Mouse (Mus musculus) hindbrain, embryonic 12.5 days (tissue): ENCODE results near the gene Mov10l1. TPM values are rescaled to one million over a fixed set of nuclear protein-coding genes. Genes with fewer than 3 reads are reported as not detected.

Source experiments
- ATAC-seq: fragments of 200-750 bp; cut with Nextera tagmentation; 2 replicates; pipeline ENCODE4 v1.8.0; 2017; ENCODE audit warnings: moderate TSS enrichment; ENCODE audit not compliant: low FRiP score
- H3K27ac ChIP-seq: fragments of 300-500 bp; sonication (generic); 2 replicates; pipeline ENCODE4 v1.5.1; 2016; ENCODE audit warnings: mild to moderate bottlenecking
- H3K27me3 ChIP-seq: fragments of 300-500 bp; sonication (generic); 2 replicates; pipeline ENCODE4 v1.6.1; 2016; ENCODE audit warnings: mild to moderate bottlenecking
- H3K36me3 ChIP-seq: fragments of 300-500 bp; sonication (generic); 2 replicates; pipeline ENCODE4 v1.6.1; 2016; ENCODE audit warnings: mild to moderate bottlenecking
- H3K4me1 ChIP-seq: fragments of 300-500 bp; sonication (generic); 2 replicates; pipeline ENCODE4 v1.6.1; 2016
- H3K4me2 ChIP-seq: fragments of 300-500 bp; sonication (generic); replicated peaks from 2 replicates; pipeline ENCODE4 v1.6.1; 2016; ENCODE audit warnings: mild to moderate bottlenecking
- H3K4me3 ChIP-seq: fragments of 300-500 bp; sonication (generic); 2 replicates; pipeline ENCODE4 v1.5.1; 2016; ENCODE audit warnings: mild to moderate bottlenecking
- H3K9ac ChIP-seq: fragments of 300-500 bp; sonication (generic); 2 replicates; pipeline ENCODE4 v1.6.1; 2016; ENCODE audit warnings: mild to moderate bottlenecking, moderate library complexity
- H3K9me3 ChIP-seq: fragments of 300-500 bp; sonication (generic); replicated peaks from 2 replicates; pipeline ENCODE4 v1.6.1; 2016; ENCODE audit warnings: mild to moderate bottlenecking
- WGBS: fragments of 180-500 bp; shearing (Covaris S2); methylation state at CpG from one replicate; pipeline ENCODE4 v1.1.7; 2016; 5-methylcytosine and 5-hydroxymethylcytosine counted together
- polyA plus RNA-seq: library from polyadenylated mRNA; unstranded; fragments of >200 nt; fragmentation: Nextera tagmentation; extraction: Ambion mirVana; gene quantifications from 2 replicates; pipeline ENCODE4 v1.2.1, GENCODE M21; 2016

The Mov10l1 gene
- polyA plus RNA-seq, 1 experiment from 2014 or later, result not detected

GRCm38 (mm10) chr15:89084826-89085225 lies 102.1 kb downstream of the Mov10l1 start:
- no peak for ATAC-seq
- WGBS, result 96% methylated on average over 2 of the region's 2 CpGs
- no peak overlapping the region for H3K27ac ChIP-seq
- H3K27me3 ChIP-seq, result no peaks in the 10 kb centered on the region
- H3K4me1 ChIP-seq, result peaks cover 10% of the 10 kb centered on the region
- no peak overlapping the region for H3K4me3 ChIP-seq
- no peak overlapping the region for H3K9ac ChIP-seq
- no peaks in the 10 kb centered on the region for H3K9me3 ChIP-seq
- H3K4me2 ChIP-seq, result no peak overlapping the region
- H3K36me3 ChIP-seq, result peaks cover 72% of the 10 kb centered on the region

- Histone ChIP-seq H3K4me1 (peaks cover 20% of the 10 kb centered on the region), H3K27ac (peak within 1 kb of the TSS; percentile 84), H3K27me3 (no peaks in the 10 kb centered on the region), H3K36me3 (peaks cover 49% of the 10 kb centered on the region), H3K4me3 (peak within 1 kb of the TSS; percentile 95), H3K9me3 (no peaks in the 10 kb centered on the region), H3K4me2 (peak within 1 kb of the TSS; percentile 99), H3K9ac (peak within 1 kb of the TSS; percentile 95)
- ATAC-seq, result peak; percentile 95
- WGBS, result 2% methylated on average over 38 of the region's 38 CpGs
These were observed 106.0 kb downstream of the Mov10l1 start, which contains the start of gene Selenoo for GRCm38 (mm10) chr15:89088607-89089247. Selenoo (plus strand) TSS chr15:89089084.

GRCm38 (mm10) chr15:89089248-89090051 lies 106.7 kb downstream of the Mov10l1 start:
- ATAC-seq, result peak; percentile 53
- peak overlapping the region; percentile 95 for H3K9ac ChIP-seq
- peak overlapping the region; percentile 95 for H3K4me3 ChIP-seq
- H3K4me2 ChIP-seq, result peak overlapping the region; percentile 99
- WGBS, result 4% methylated on average over 67 of the region's 68 CpGs
- H3K9me3 ChIP-seq, result no peaks in the 10 kb centered on the region
- H3K4me1 ChIP-seq, result peaks cover 20% of the 10 kb centered on the region
- no peaks in the 10 kb centered on the region for H3K27me3 ChIP-seq
- H3K27ac ChIP-seq, result peak overlapping the region; percentile 84
- H3K36me3 ChIP-seq, result peaks cover 49% of the 10 kb centered on the region

- H3K36me3 ChIP-seq, result peaks cover 49% of the 10 kb centered on the region
- no peak for ATAC-seq
- no peak overlapping the region for H3K27ac ChIP-seq
- H3K4me2 ChIP-seq, result no peak overlapping the region
- H3K4me1 ChIP-seq, result peaks cover 20% of the 10 kb centered on the region
- no peak overlapping the region for H3K9ac ChIP-seq
- WGBS, result 92% methylated on average over 4 of the region's 4 CpGs
- no peaks in the 10 kb centered on the region for H3K9me3 ChIP-seq
- H3K4me3 ChIP-seq, result no peak overlapping the region
- no peaks in the 10 kb centered on the region for H3K27me3 ChIP-seq
These were observed 108.0 kb downstream of the Mov10l1 start for GRCm38 (mm10) chr15:89090662-89091061.

- WGBS, result 80% methylated on average over 5 of the region's 5 CpGs
- H3K27me3 ChIP-seq, result no peaks in the 10 kb centered on the region
- no peak overlapping the region for H3K4me2 ChIP-seq
- H3K4me1 ChIP-seq, result peaks cover 20% of the 10 kb centered on the region
- no peak overlapping the region for H3K27ac ChIP-seq
- H3K9me3 ChIP-seq, result no peaks in the 10 kb centered on the region
- no peak overlapping the region for H3K4me3 ChIP-seq
- ATAC-seq, result no peak
- H3K9ac ChIP-seq, result no peak overlapping the region
- peaks cover 49% of the 10 kb centered on the region for H3K36me3 ChIP-seq
These were observed 109.5 kb downstream of the Mov10l1 start for GRCm38 (mm10) chr15:89092181-89092580.

GRCm38 (mm10) chr15:89097450-89097849 lies 114.7 kb downstream of the Mov10l1 start:
- H3K27me3 ChIP-seq, result no peaks in the 10 kb centered on the region
- no peak for ATAC-seq
- 92% methylated on average over 5 of the region's 5 CpGs for WGBS
- H3K9ac ChIP-seq, result no peak overlapping the region
- no peak overlapping the region for H3K27ac ChIP-seq
- no peaks in the 10 kb centered on the region for H3K9me3 ChIP-seq
- H3K36me3 ChIP-seq, result peaks cover 99% of the 10 kb centered on the region
- no peak overlapping the region for H3K4me3 ChIP-seq
- no peak overlapping the region for H3K4me2 ChIP-seq
- no peaks in the 10 kb centered on the region for H3K4me1 ChIP-seq

- ATAC-seq, result no peak
- H3K9ac ChIP-seq, result no peak overlapping the region
- no peak overlapping the region for H3K27ac ChIP-seq
- no peaks in the 10 kb centered on the region for H3K9me3 ChIP-seq
- 92% methylated on average over 7 of the region's 7 CpGs for WGBS
- H3K4me2 ChIP-seq, result no peak overlapping the region
- no peak overlapping the region for H3K4me3 ChIP-seq
- H3K36me3 ChIP-seq, result peaks cover 99% of the 10 kb centered on the region
- no peaks in the 10 kb centered on the region for H3K4me1 ChIP-seq
- H3K27me3 ChIP-seq, result no peaks in the 10 kb centered on the region
These were observed 115.9 kb downstream of the Mov10l1 start for GRCm38 (mm10) chr15:89098616-89099015.

GRCm38 (mm10) chr15:89100823-89101222 lies 118.1 kb downstream of the Mov10l1 start:
- H3K4me3 ChIP-seq, result no peak overlapping the region
- no peaks in the 10 kb centered on the region for H3K4me1 ChIP-seq
- H3K27ac ChIP-seq, result no peak overlapping the region
- H3K9ac ChIP-seq, result no peak overlapping the region
- H3K27me3 ChIP-seq, result no peaks in the 10 kb centered on the region
- 94% methylated on average over 12 of the region's 12 CpGs for WGBS
- ATAC-seq, result peak; percentile 38; the same call in 1 of the 2 replicates
- H3K36me3 ChIP-seq, result peaks cover 99% of the 10 kb centered on the region
- H3K9me3 ChIP-seq, result no peaks in the 10 kb centered on the region
- H3K4me2 ChIP-seq, result no peak overlapping the region

GRCm38 (mm10) chr15:89102646-89103045 lies 119.9 kb downstream of the Mov10l1 start:
- 58% methylated on average over 5 of the region's 5 CpGs for WGBS
- Histone ChIP-seq H3K36me3 (peaks cover 99% of the 10 kb centered on the region), H3K4me3 (no peak overlapping the region), H3K27ac (no peak overlapping the region), H3K27me3 (no peaks in the 10 kb centered on the region), H3K9me3 (no peaks in the 10 kb centered on the region), H3K4me2 (no peak overlapping the region), H3K4me1 (no peaks in the 10 kb centered on the region), H3K9ac (no peak overlapping the region)
- no peak for ATAC-seq

GRCm38 (mm10) chr15:89103921-89104320 lies 121.2 kb downstream of the Mov10l1 start:
- H3K4me1 ChIP-seq, result no peaks in the 10 kb centered on the region
- no peak overlapping the region for H3K27ac ChIP-seq
- H3K36me3 ChIP-seq, result peaks cover 99% of the 10 kb centered on the region
- no peak overlapping the region for H3K9ac ChIP-seq
- H3K9me3 ChIP-seq, result no peaks in the 10 kb centered on the region
- H3K27me3 ChIP-seq, result no peaks in the 10 kb centered on the region
- no peak overlapping the region for H3K4me2 ChIP-seq
- H3K4me3 ChIP-seq, result no peak overlapping the region
- ATAC-seq, result no peak
- WGBS, result 85% methylated on average over 10 of the region's 10 CpGs

- H3K9ac ChIP-seq, result no peak overlapping the region
- H3K4me2 ChIP-seq, result no peak overlapping the region
- H3K36me3 ChIP-seq, result peaks cover 99% of the 10 kb centered on the region
- no peak overlapping the region for H3K4me3 ChIP-seq
- H3K27me3 ChIP-seq, result no peaks in the 10 kb centered on the region
- no peaks in the 10 kb centered on the region for H3K9me3 ChIP-seq
- 97% methylated on average over 8 of the region's 8 CpGs for WGBS
- H3K27ac ChIP-seq, result no peak overlapping the region
- no peak for ATAC-seq
- H3K4me1 ChIP-seq, result no peaks in the 10 kb centered on the region
These were observed 121.7 kb downstream of the Mov10l1 start for GRCm38 (mm10) chr15:89104425-89104824.
